Mouse (Mus musculus): Measurements from ENCODE around the gene Zbtb42.

Zbtb42 gene

GRCm38 (mm10) chr12:112661327-112661605 lies 17.4 kb upstream of the Zbtb42 start:
- no peak for DNase-seq (ENCODE audit: low read depth, low spot score)

- DNase-seq (ENCODE audit: low read depth, low spot score): no peak
These were observed 16.8 kb upstream of the Zbtb42 start for GRCm38 (mm10) chr12:112661851-112662250.

GRCm38 (mm10) chr12:112663303-112663702 lies 15.3 kb upstream of the Zbtb42 start:
- no peak for DNase-seq (ENCODE audit: low read depth, low spot score)

GRCm38 (mm10) chr12:112663716-112664115 lies 14.9 kb upstream of the Zbtb42 start:
- no peak for DNase-seq (ENCODE audit: low read depth, low spot score)

- DNase-seq (ENCODE audit: low read depth, low spot score): no peak
These were observed 14.5 kb upstream of the Zbtb42 start for GRCm38 (mm10) chr12:112664124-112664523.

GRCm38 (mm10) chr12:112664656-112665055 lies 14.0 kb upstream of the Zbtb42 start:
- DNase-seq (ENCODE audit: low read depth, low spot score): no peak

GRCm38 (mm10) chr12:112665445-112665844 lies 13.2 kb upstream of the Zbtb42 start:
- DNase-seq (ENCODE audit: low read depth, low spot score): no peak

GRCm38 (mm10) chr12:112665881-112666544 lies 12.6 kb upstream of the Zbtb42 start:
- DNase-seq (ENCODE audit: low read depth, low spot score): no peak

GRCm38 (mm10) chr12:112667619-112668297 lies 10.9 kb upstream of the Zbtb42 start:
- no peak for DNase-seq (ENCODE audit: low read depth, low spot score)

- DNase-seq (ENCODE audit: low read depth, low spot score): no peak
These were observed 7.8 kb upstream of the Zbtb42 start for GRCm38 (mm10) chr12:112670718-112671393.

- peak; percentile 61 for DNase-seq (ENCODE audit: low read depth, low spot score)
These were observed 6.7 kb upstream of the Zbtb42 start for GRCm38 (mm10) chr12:112671891-112672290.

GRCm38 (mm10) chr12:112672744-112673575 lies 5.7 kb upstream of the Zbtb42 start:
- no peak for DNase-seq (ENCODE audit: low read depth, low spot score)

- DNase-seq (ENCODE audit: low read depth, low spot score): no peak
These were observed 5.0 kb upstream of the Zbtb42 start for GRCm38 (mm10) chr12:112673576-112674091.

GRCm38 (mm10) chr12:112674132-112675011 lies 4.3 kb upstream of the Zbtb42 start, which contains the start of gene Akt1:
TSS of gene Akt1 (minus strand) at chr12:112674884.
- no peak for DNase-seq (ENCODE audit: low read depth, low spot score)

GRCm38 (mm10) chr12:112675245-112676035 lies 3.2 kb upstream of the Zbtb42 start:
- DNase-seq (ENCODE audit: low read depth, low spot score): peak; percentile 69

- DNase-seq (ENCODE audit: low read depth, low spot score): no peak
These were observed 1.6 kb upstream of the Zbtb42 start for GRCm38 (mm10) chr12:112677076-112677475.

- DNase-seq (ENCODE audit: low read depth, low spot score): no peak
These were observed 579 bp upstream of the Zbtb42 start for GRCm38 (mm10) chr12:112677943-112678554.

- no peak for DNase-seq (ENCODE audit: low read depth, low spot score)
These were observed 684 bp downstream of the Zbtb42 start for GRCm38 (mm10) chr12:112679027-112679996.
